Mouse (Mus musculus) cerebellum, adult 2 months (tissue): ENCODE data around the gene Wnt6. TPM values are rescaled to one million over a fixed set of nuclear protein-coding genes. Genes with fewer than 3 reads are reported as not detected.

Source experiments
- DNase-seq, 2 experiments: peaks; one replicate each; pipeline ENCODE4 v3.0.0; 2021
- H3K27ac ChIP-seq: fragments of 200-500 bp; 2 replicates; pipeline ENCODE4 v1.5.1; 2012; ENCODE audit warnings: low read length, control low read depth, inconsistent platforms; ENCODE audit not compliant: insufficient read depth
- H3K27me3 ChIP-seq: fragments of 200-500 bp; 2 replicates; pipeline ENCODE4 v1.6.1; 2012; ENCODE audit warnings: inconsistent platforms, mild to moderate bottlenecking, low read length, moderate library complexity; ENCODE audit not compliant: control insufficient read depth, insufficient read depth
- H3K4me1 ChIP-seq: fragments of 200-500 bp; 2 replicates; pipeline ENCODE4 v1.6.1; 2011; ENCODE audit warnings: low read length; ENCODE audit not compliant: control insufficient read depth, insufficient read depth
- H3K4me3 ChIP-seq: fragments of 200-500 bp; replicated peaks from 2 replicates; pipeline ENCODE3; 2011; ENCODE audit warnings: mild to moderate bottlenecking, low read depth, low read length, control low read depth; ENCODE audit not compliant: insufficient read depth
- CTCF ChIP-seq: fragments of 200-500 bp; IDR thresholded peaks from 2 replicates; pipeline ENCODE4 v1.5.1; 2011; ENCODE audit warnings: low read depth, mild to moderate bottlenecking, control low read depth, low read length, moderate library complexity, borderline replicate concordance; ENCODE audit not compliant: insufficient read depth
- POLR2A ChIP-seq: fragments of 200-500 bp; IDR thresholded peaks from 2 replicates; pipeline ENCODE4 v1.6.1; 2011; ENCODE audit warnings: low read length, control low read depth, borderline replicate concordance; ENCODE audit not compliant: insufficient read depth
- WGBS: fragments of 180-500 bp; shearing (Covaris S2); methylation state at CpG from one replicate; pipeline ENCODE4 v1.1.7; 2018; 5-methylcytosine and 5-hydroxymethylcytosine counted together
- polyA plus RNA-seq: library from polyadenylated mRNA; depleted of rRNA; stranded (reverse); fragments of >200 nt; gene quantifications from 2 replicates; pipeline ENCODE4 v1.2.3, GENCODE M21; 2012

The Wnt6 gene
- polyA plus RNA-seq, 1 experiment, result 3.6 TPM

- Histone ChIP-seq H3K27me3 (peaks cover 3% of the 10 kb centered on the region; the same call in 1 of the 2 replicates), H3K4me3 (no peak overlapping the region), H3K4me1 (peaks cover 5% of the 10 kb centered on the region), H3K27ac (no peak overlapping the region)
- TF ChIP-seq POLR2A (no peak), CTCF (no peak)
- no peak for DNase-seq
- 30% methylated on average over 7 of the region's 7 CpGs for WGBS
Measured at GRCm38 (mm10) chr1:74774062-74774461, 2.4 kb downstream of the Wnt6 start.

- 29% methylated on average over 5 of the region's 5 CpGs for WGBS
- Histone ChIP-seq H3K4me3 (no peak overlapping the region), H3K27me3 (peaks cover 3% of the 10 kb centered on the region; the same call in 1 of the 2 replicates), H3K27ac (no peak overlapping the region), H3K4me1 (peaks cover 5% of the 10 kb centered on the region)
- no peak for TF ChIP-seq POLR2A
- no peak for TF ChIP-seq CTCF
- peak in 1 of 2 experiments; percentile 30 for DNase-seq
Measured at GRCm38 (mm10) chr1:74775816-74776215, 4.1 kb downstream of the Wnt6 start.

- Histone ChIP-seq H3K27me3 (peaks cover under 1% of the 10 kb centered on the region; the same call in 1 of the 2 replicates), H3K4me3 (no peak overlapping the region), H3K4me1 (no peaks in the 10 kb centered on the region), H3K27ac (no peak overlapping the region)
- no peak for DNase-seq
- no peak for TF ChIP-seq CTCF
- WGBS, result 52% methylated on average over 3 of the region's 3 CpGs
Measured at GRCm38 (mm10) chr1:74778934-74779486, 7.3 kb downstream of the Wnt6 start.

- no peak overlapping the region for H3K27ac ChIP-seq
- peaks cover 1% of the 10 kb centered on the region; the same call in 1 of the 2 replicates for H3K27me3 ChIP-seq
- 24% methylated on average over 14 of the region's 14 CpGs for WGBS
- no peaks in the 10 kb centered on the region for H3K4me1 ChIP-seq
- TF ChIP-seq CTCF (no peak), POLR2A (no peak)
- H3K4me3 ChIP-seq, result no peak overlapping the region
- no peak for DNase-seq
Measured at GRCm38 (mm10) chr1:74782045-74782444, 10.4 kb downstream of the Wnt6 start.

GRCm38 (mm10) chr1:74783554-74783953 lies 11.9 kb downstream of the Wnt6 start:
- Histone ChIP-seq H3K4me1 (no peaks in the 10 kb centered on the region), H3K27ac (no peak overlapping the region), H3K4me3 (no peak overlapping the region), H3K27me3 (peaks cover 1% of the 10 kb centered on the region; the same call in 1 of the 2 replicates)
- WGBS, result 8% methylated on average over 13 of the region's 13 CpGs
- no peak for DNase-seq
- TF ChIP-seq POLR2A (no peak), CTCF (no peak)

- Histone ChIP-seq H3K4me1 (no peaks in the 10 kb centered on the region), H3K4me3 (peak overlapping the region; percentile 11), H3K27me3 (peaks cover 1% of the 10 kb centered on the region; the same call in 1 of the 2 replicates), H3K27ac (no peak overlapping the region)
- TF ChIP-seq CTCF, result peak; percentile 43; the same call in 1 of the 2 replicates
- no peak for TF ChIP-seq POLR2A
- WGBS, result under 1% methylated on average over 67 of the region's 67 CpGs
- DNase-seq, result peak in 1 of 2 experiments; percentile 50
Measured at GRCm38 (mm10) chr1:74784041-74784759, 12.5 kb downstream of the Wnt6 start.

- TF ChIP-seq POLR2A, result no peak
- peak; percentile 72 for TF ChIP-seq CTCF
- peaks cover 1% of the 10 kb centered on the region; the same call in 1 of the 2 replicates for H3K27me3 ChIP-seq
- H3K4me1 ChIP-seq, result no peaks in the 10 kb centered on the region; the same call in 1 of the 2 replicates
- WGBS, result 10% methylated on average over 7 of the region's 7 CpGs
- no peak overlapping the region for H3K4me3 ChIP-seq
- no peak overlapping the region for H3K27ac ChIP-seq
- DNase-seq, result peak; percentile 72 to 81
Measured at GRCm38 (mm10) chr1:74787846-74788245, 16.2 kb downstream of the Wnt6 start.
